Mouse (Mus musculus) G1E (cell line): ENCODE results near the gene Ift43.

Experiments used
- CTCF ChIP-seq: IDR thresholded peaks from 2 replicates; pipeline ENCODE4 v1.5.1; 2012; ENCODE audit warnings: low read depth, low read length, inconsistent platforms, mixed read lengths
- GATA1 ChIP-seq: IDR thresholded peaks from 2 replicates; pipeline ENCODE4 v1.6.1; 2012; ENCODE audit warnings: borderline replicate concordance, low read length, inconsistent platforms, mixed read lengths
- GATA2 ChIP-seq: IDR thresholded peaks from 2 replicates; pipeline ENCODE4 v1.6.1; 2012; ENCODE audit warnings: low read depth, low read length, inconsistent platforms, borderline replicate concordance
- POLR2AphosphoS5 ChIP-seq: IDR thresholded peaks from 2 replicates; pipeline ENCODE4 v1.6.1; 2012; ENCODE audit warnings: low read depth, low read length, inconsistent platforms; ENCODE audit not compliant: insufficient replicate concordance
- TAL1 ChIP-seq: conservative IDR thresholded peaks from 2 replicates; pipeline ENCODE4 v1.6.1; 2012; ENCODE audit warnings: low read depth, low read length, inconsistent platforms, mixed read lengths

DNA sequence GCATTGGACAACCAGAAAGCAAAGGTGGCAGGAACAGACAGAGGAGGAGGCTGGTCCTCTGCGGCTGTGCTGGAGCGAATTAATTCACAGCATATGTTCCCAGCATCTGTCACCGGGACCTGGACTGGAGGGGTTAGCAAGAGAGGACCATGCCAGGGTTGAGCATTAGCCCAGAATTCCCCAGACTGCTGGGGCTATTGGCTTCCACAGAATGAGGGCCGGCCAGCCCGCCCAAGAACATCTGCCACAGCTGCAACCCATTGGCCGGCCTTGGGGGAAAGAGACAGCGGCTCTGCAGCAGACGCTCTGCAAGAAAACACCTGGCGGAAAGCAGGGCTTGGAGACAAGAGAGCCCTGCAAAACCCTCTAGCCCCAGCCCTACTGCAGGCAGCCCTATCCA lies 84.7 kb downstream of the Ift43 start:
- TF ChIP-seq CTCF (no peak), GATA1 (no peak), TAL1 (no peak), POLR2AphosphoS5 (no peak), GATA2 (no peak)
